Mouse (Mus musculus): ENCODE measurements at regions not wholly inside any gene's neighbourhood (a gene's known extent, or its start where the extent isn't known, plus 50 kb on each side); places are given as distances from the start of the nearest gene placed in this dataset.

GRCm38 (mm10) chr3:21850977-21851376 is 225.5 kb upstream of the Tbl1xr1 start:
- no peak overlapping the region for H3K9ac ChIP-seq (replicated peaks; ENCODE audit: low read depth, low read length)
- no peaks in the 10 kb centered on the region for H3K36me3 ChIP-seq (ENCODE audit: control insufficient read depth, insufficient read depth, low read length)
- WGBS, result 96% methylated on average over 2 of the region's 2 CpGs
- ATAC-seq (ENCODE audit: low read depth), result peak; percentile 51; the same call in 1 of the 2 replicates
- no peak overlapping the region for H3K4me3 ChIP-seq (ENCODE audit: low read depth, low read length)
- no peaks in the 10 kb centered on the region for H3K27me3 ChIP-seq (ENCODE audit: control insufficient read depth, insufficient read depth, low read length)
- no peaks in the 10 kb centered on the region for H3K9me3 ChIP-seq (ENCODE audit: control insufficient read depth, low read length)
- no peaks in the 10 kb centered on the region for H3K4me1 ChIP-seq (ENCODE audit: control insufficient read depth, insufficient read depth, low read length)
- no peak overlapping the region for H3K27ac ChIP-seq (ENCODE audit: low read depth, low read length)
- no peak overlapping the region for H3K4me2 ChIP-seq (ENCODE audit: low read depth, low read length)

- Histone ChIP-seq H3K9me3 (ENCODE audit: control insufficient read depth, low read length) (no peaks in the 10 kb centered on the region), H3K36me3 (ENCODE audit: control insufficient read depth, insufficient read depth, low read length) (no peaks in the 10 kb centered on the region), H3K4me1 (ENCODE audit: control insufficient read depth, insufficient read depth, low read length) (no peaks in the 10 kb centered on the region), H3K27ac (ENCODE audit: low read depth, low read length) (no peak overlapping the region), H3K27me3 (ENCODE audit: control insufficient read depth, insufficient read depth, low read length) (no peaks in the 10 kb centered on the region), H3K9ac (replicated peaks; ENCODE audit: low read depth, low read length) (no peak overlapping the region), H3K4me2 (ENCODE audit: low read depth, low read length) (no peak overlapping the region), H3K4me3 (ENCODE audit: low read depth, low read length) (no peak overlapping the region)
- 61% methylated on average over 2 of the region's 2 CpGs for WGBS
- no peak for ATAC-seq (ENCODE audit: low read depth)
These were observed 222.1 kb upstream of the Tbl1xr1 start for GRCm38 (mm10) chr3:21854340-21854739.

- WGBS, result 100% methylated on average over 1 of the region's 1 CpGs
- H3K9ac ChIP-seq (replicated peaks; ENCODE audit: low read depth, low read length), result no peak overlapping the region
- no peak overlapping the region for H3K27ac ChIP-seq (ENCODE audit: low read depth, low read length)
- no peak for ATAC-seq (ENCODE audit: low read depth)
- no peaks in the 10 kb centered on the region for H3K4me1 ChIP-seq (ENCODE audit: control insufficient read depth, insufficient read depth, low read length)
- H3K4me2 ChIP-seq (ENCODE audit: low read depth, low read length), result no peak overlapping the region
- no peaks in the 10 kb centered on the region for H3K27me3 ChIP-seq (ENCODE audit: control insufficient read depth, insufficient read depth, low read length)
- H3K4me3 ChIP-seq (ENCODE audit: low read depth, low read length), result no peak overlapping the region
- no peaks in the 10 kb centered on the region for H3K9me3 ChIP-seq (ENCODE audit: control insufficient read depth, low read length)
- H3K36me3 ChIP-seq (ENCODE audit: control insufficient read depth, insufficient read depth, low read length), result no peaks in the 10 kb centered on the region
These were observed 217.0 kb upstream of the Tbl1xr1 start for GRCm38 (mm10) chr3:21859436-21859835.

GRCm38 (mm10) chr3:21860915-21861635 is 215.4 kb upstream of the Tbl1xr1 start:
- Histone ChIP-seq H3K4me1 (ENCODE audit: control insufficient read depth, insufficient read depth, low read length) (no peaks in the 10 kb centered on the region), H3K27me3 (ENCODE audit: control insufficient read depth, insufficient read depth, low read length) (no peaks in the 10 kb centered on the region), H3K27ac (ENCODE audit: low read depth, low read length) (no peak overlapping the region), H3K4me2 (ENCODE audit: low read depth, low read length) (no peak overlapping the region), H3K9ac (replicated peaks; ENCODE audit: low read depth, low read length) (no peak overlapping the region), H3K36me3 (ENCODE audit: control insufficient read depth, insufficient read depth, low read length) (no peaks in the 10 kb centered on the region), H3K4me3 (ENCODE audit: low read depth, low read length) (no peak overlapping the region), H3K9me3 (ENCODE audit: control insufficient read depth, low read length) (no peaks in the 10 kb centered on the region)
- 0 out of 2 replicates have a peak, but pooled peaks have one; percentile 24 for ATAC-seq (ENCODE audit: low read depth)
- 44% methylated on average over 4 of the region's 4 CpGs for WGBS

GRCm38 (mm10) chr3:21861636-21861970 is 214.8 kb upstream of the Tbl1xr1 start:
- Histone ChIP-seq H3K27me3 (ENCODE audit: control insufficient read depth, insufficient read depth, low read length) (no peaks in the 10 kb centered on the region), H3K36me3 (ENCODE audit: control insufficient read depth, insufficient read depth, low read length) (no peaks in the 10 kb centered on the region), H3K4me2 (ENCODE audit: low read depth, low read length) (no peak overlapping the region), H3K4me3 (ENCODE audit: low read depth, low read length) (no peak overlapping the region), H3K9ac (replicated peaks; ENCODE audit: low read depth, low read length) (no peak overlapping the region), H3K27ac (ENCODE audit: low read depth, low read length) (no peak overlapping the region), H3K9me3 (ENCODE audit: control insufficient read depth, low read length) (no peaks in the 10 kb centered on the region), H3K4me1 (ENCODE audit: control insufficient read depth, insufficient read depth, low read length) (no peaks in the 10 kb centered on the region)
- ATAC-seq (ENCODE audit: low read depth), result no peak
- WGBS, result 81% methylated on average over 4 of the region's 4 CpGs

GRCm38 (mm10) chr3:21864391-21864790 is 212.1 kb upstream of the Tbl1xr1 start:
- WGBS, result 50% methylated on average over 5 of the region's 5 CpGs
- Histone ChIP-seq H3K9me3 (ENCODE audit: control insufficient read depth, low read length) (no peaks in the 10 kb centered on the region), H3K4me2 (ENCODE audit: low read depth, low read length) (no peak overlapping the region), H3K4me1 (ENCODE audit: control insufficient read depth, insufficient read depth, low read length) (no peaks in the 10 kb centered on the region), H3K36me3 (ENCODE audit: control insufficient read depth, insufficient read depth, low read length) (no peaks in the 10 kb centered on the region), H3K9ac (replicated peaks; ENCODE audit: low read depth, low read length) (no peak overlapping the region), H3K27me3 (ENCODE audit: control insufficient read depth, insufficient read depth, low read length) (no peaks in the 10 kb centered on the region), H3K4me3 (ENCODE audit: low read depth, low read length) (no peak overlapping the region), H3K27ac (ENCODE audit: low read depth, low read length) (no peak overlapping the region)
- ATAC-seq (ENCODE audit: low read depth), result no peak

GRCm38 (mm10) chr3:21865856-21866255 is 210.6 kb upstream of the Tbl1xr1 start:
- Histone ChIP-seq H3K36me3 (ENCODE audit: control insufficient read depth, insufficient read depth, low read length) (no peaks in the 10 kb centered on the region), H3K9me3 (ENCODE audit: control insufficient read depth, low read length) (no peaks in the 10 kb centered on the region), H3K27me3 (ENCODE audit: control insufficient read depth, insufficient read depth, low read length) (no peaks in the 10 kb centered on the region), H3K9ac (replicated peaks; ENCODE audit: low read depth, low read length) (no peak overlapping the region), H3K4me3 (ENCODE audit: low read depth, low read length) (no peak overlapping the region), H3K4me2 (ENCODE audit: low read depth, low read length) (no peak overlapping the region), H3K4me1 (ENCODE audit: control insufficient read depth, insufficient read depth, low read length) (no peaks in the 10 kb centered on the region), H3K27ac (ENCODE audit: low read depth, low read length) (no peak overlapping the region)
- ATAC-seq (ENCODE audit: low read depth), result no peak
- WGBS, result 86% methylated on average over 1 of the region's 1 CpGs

- no peaks in the 10 kb centered on the region for H3K27me3 ChIP-seq (ENCODE audit: control insufficient read depth, insufficient read depth, low read length)
- WGBS, result 81% methylated on average over 2 of the region's 2 CpGs
- no peak overlapping the region for H3K4me3 ChIP-seq (ENCODE audit: low read depth, low read length)
- no peak overlapping the region for H3K4me2 ChIP-seq (ENCODE audit: low read depth, low read length)
- no peaks in the 10 kb centered on the region for H3K9me3 ChIP-seq (ENCODE audit: control insufficient read depth, low read length)
- no peaks in the 10 kb centered on the region for H3K4me1 ChIP-seq (ENCODE audit: control insufficient read depth, insufficient read depth, low read length)
- no peak overlapping the region for H3K27ac ChIP-seq (ENCODE audit: low read depth, low read length)
- no peaks in the 10 kb centered on the region for H3K36me3 ChIP-seq (ENCODE audit: control insufficient read depth, insufficient read depth, low read length)
- ATAC-seq (ENCODE audit: low read depth), result no peak
- H3K9ac ChIP-seq (replicated peaks; ENCODE audit: low read depth, low read length), result no peak overlapping the region
These were observed 198.1 kb upstream of the Tbl1xr1 start for GRCm38 (mm10) chr3:21878396-21878795.

GRCm38 (mm10) chr3:21884216-21884615 is 192.2 kb upstream of the Tbl1xr1 start:
- ATAC-seq (ENCODE audit: low read depth), result no peak
- Histone ChIP-seq H3K36me3 (ENCODE audit: control insufficient read depth, insufficient read depth, low read length) (no peaks in the 10 kb centered on the region), H3K9me3 (ENCODE audit: control insufficient read depth, low read length) (no peaks in the 10 kb centered on the region), H3K4me3 (ENCODE audit: low read depth, low read length) (no peak overlapping the region), H3K27ac (ENCODE audit: low read depth, low read length) (no peak overlapping the region), H3K27me3 (ENCODE audit: control insufficient read depth, insufficient read depth, low read length) (no peaks in the 10 kb centered on the region), H3K4me2 (ENCODE audit: low read depth, low read length) (no peak overlapping the region), H3K4me1 (ENCODE audit: control insufficient read depth, insufficient read depth, low read length) (no peaks in the 10 kb centered on the region), H3K9ac (replicated peaks; ENCODE audit: low read depth, low read length) (no peak overlapping the region)
- 88% methylated on average over 3 of the region's 3 CpGs for WGBS

Measured in neural tube, embryonic 14.5 days (tissue).